Mouse (Mus musculus) E14TG2a.4 (cell line): Measurements from ENCODE around the gene Stox2.

Experiments used
- CTCF ChIP-seq: conservative IDR thresholded peaks from 2 replicates; pipeline ENCODE4 v1.5.1; 2014; ENCODE audit warnings: low read length
- POU5F1 ChIP-seq: IDR thresholded peaks from 2 replicates; pipeline ENCODE4 v1.6.1; 2014; ENCODE audit warnings: low read length, borderline replicate concordance

DNA sequence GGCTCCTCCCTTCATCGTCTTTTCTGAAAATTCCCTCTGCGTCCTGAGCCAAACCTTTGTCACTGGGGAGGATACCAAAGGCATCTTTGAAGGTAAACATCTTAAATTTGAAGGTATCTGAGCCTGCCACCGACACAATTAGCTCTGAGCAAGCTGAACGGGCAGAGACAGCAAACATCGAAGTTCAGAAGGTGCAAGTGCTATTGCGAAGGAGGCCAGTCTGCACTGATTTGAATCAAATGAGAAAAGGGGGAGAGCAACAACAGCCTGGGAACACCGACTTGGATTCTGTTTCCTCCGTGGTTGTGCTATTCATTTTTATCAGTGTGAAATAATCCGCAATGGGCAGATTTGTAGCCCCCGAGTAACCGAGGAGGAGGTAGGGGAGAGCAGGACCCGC, 202.5 kb downstream of the Stox2 start:
- TF ChIP-seq CTCF (no peak), POU5F1 (no peak)
